Mouse (Mus musculus) heart, embryonic 14.5 days (tissue): Measurements from ENCODE around the gene Tlr5. TPM values are rescaled to one million over a fixed set of nuclear protein-coding genes. Genes with fewer than 3 reads are reported as not detected.
A peak's percentile ranks its signal among the peaks of the same experiment; 100 is the strongest.

ENCODE experiments used
- ATAC-seq: fragments of 200-750 bp; cut with Nextera tagmentation; 2 replicates; pipeline ENCODE4 v1.8.0; 2017; ENCODE audit warnings: low read depth, moderate TSS enrichment; ENCODE audit not compliant: insufficient number of reproducible peaks, insufficient read depth, low FRiP score
- H3K27ac ChIP-seq, 2 experiments: fragments of 200-500 bp in 1 of 2; fragments of 300-500 bp in 1 of 2; sonication (generic) in 1 of 2; replicated peaks in 1 of 2; 2 replicates each; pipeline ENCODE4 v1.5.1; 2012 to 2014; ENCODE audit warnings: low read depth in 2 of 2, low read length in 2 of 2, control low read depth in 1 of 2, mild to moderate bottlenecking in 1 of 2, mixed read lengths in 1 of 2; ENCODE audit not compliant: control insufficient read depth in 1 of 2, insufficient read depth in 1 of 2
- H3K27me3 ChIP-seq: fragments of 300-500 bp; sonication (generic); 2 replicates; pipeline ENCODE4 v1.6.1; 2014; ENCODE audit warnings: mild to moderate bottlenecking, low read length, control low read depth; ENCODE audit not compliant: control insufficient read depth, insufficient read depth
- H3K36me3 ChIP-seq: fragments of 300-500 bp; sonication (generic); 2 replicates; pipeline ENCODE4 v1.6.1; 2014; ENCODE audit warnings: mild to moderate bottlenecking, control low read depth, low read length, mixed read lengths; ENCODE audit not compliant: control insufficient read depth, insufficient read depth
- H3K4me1 ChIP-seq, 2 experiments: fragments of 200-500 bp in 1 of 2; fragments of 300-500 bp in 1 of 2; sonication (generic) in 1 of 2; 2 replicates each; pipeline ENCODE4 v1.6.1; 2012 to 2014; ENCODE audit warnings: low read length in 2 of 2, control low read depth in 1 of 2, mixed read lengths in 1 of 2; ENCODE audit not compliant: control insufficient read depth in 2 of 2, insufficient read depth in 2 of 2
- H3K4me2 ChIP-seq: fragments of 300-500 bp; sonication (generic); 2 replicates; pipeline ENCODE4 v1.6.1; 2014; ENCODE audit warnings: mild to moderate bottlenecking, low read length
- H3K4me3 ChIP-seq, 2 experiments: fragments of 200-500 bp in 1 of 2; fragments of 300-500 bp in 1 of 2; sonication (generic) in 1 of 2; 2 replicates each; pipeline ENCODE4 v1.5.1; 2012 to 2014; ENCODE audit warnings: low read length in 2 of 2, mild to moderate bottlenecking in 2 of 2, control low read depth in 1 of 2, low read depth in 1 of 2, moderate library complexity in 1 of 2; ENCODE audit not compliant: control insufficient read depth in 1 of 2, insufficient read depth in 1 of 2
- H3K9ac ChIP-seq: fragments of 300-500 bp; sonication (generic); 2 replicates; pipeline ENCODE4 v1.6.1; 2014; ENCODE audit warnings: mild to moderate bottlenecking, low read length
- H3K9me3 ChIP-seq: fragments of 300-500 bp; sonication (generic); 2 replicates; pipeline ENCODE4 v1.6.1; 2016; ENCODE audit warnings: low read length, control low read depth; ENCODE audit not compliant: control insufficient read depth
- WGBS: fragments of 180-500 bp; shearing (Covaris S2); extraction: QIAGEN DNeasy Blood & Tissue Kit; methylation state at CpG from one replicate; pipeline ENCODE4 v1.1.7; 2014; 5-methylcytosine and 5-hydroxymethylcytosine counted together
- polyA plus RNA-seq: library from polyadenylated mRNA; unstranded; fragments of >200 nt; fragmentation: Nextera tagmentation; extraction: Ambion mirVana; gene quantifications from 2 replicates; pipeline ENCODE4 v1.2.1, GENCODE M21; 2014

Tlr5 gene
- 3.1 and 4.2 TPM in 2 replicates for polyA plus RNA-seq

- peak; percentile 37; the same call in 1 of the 2 replicates for ATAC-seq
- H3K36me3 ChIP-seq: no peaks in the 10 kb centered on the region
- peak within 1 kb of the TSS; percentile 63 for H3K4me2 ChIP-seq
- H3K9me3 ChIP-seq: no peaks in the 10 kb centered on the region
- peak within 1 kb of the TSS; percentile 80 to 89 for H3K27ac ChIP-seq
- no peaks in the 10 kb centered on the region for H3K27me3 ChIP-seq
- peaks cover 48 to 59% of the 10 kb centered on the region in 2 experiments for H3K4me1 ChIP-seq
- H3K9ac ChIP-seq: peak within 1 kb of the TSS; percentile 57
- H3K4me3 ChIP-seq: peak within 1 kb of the TSS; percentile 34 to 38
- WGBS: 8% methylated on average over 21 of the region's 21 CpGs
Observed at GRCm38 (mm10) chr1:182954287-182955046, at the start of gene Tlr5. Gene Tlr5, plus strand, starts transcription at chr1:182954788.

GRCm38 (mm10) chr1:182905669-182906068 lies 48.9 kb upstream of the Tlr5 start:
- no peak overlapping the region for H3K4me3 ChIP-seq
- H3K36me3 ChIP-seq: no peaks in the 10 kb centered on the region
- H3K4me1 ChIP-seq: peaks cover 16 to 33% of the 10 kb centered on the region in 2 experiments
- no peaks in the 10 kb centered on the region for H3K27me3 ChIP-seq
- H3K4me2 ChIP-seq: no peak overlapping the region
- H3K9me3 ChIP-seq: no peaks in the 10 kb centered on the region
- 9% methylated on average over 3 of the region's 3 CpGs for WGBS
- no peak overlapping the region for H3K9ac ChIP-seq
- peak overlapping the region; percentile 66 to 86 for H3K27ac ChIP-seq
- no peak for ATAC-seq

- Histone ChIP-seq H3K4me2 (peak overlapping the region; percentile 53), H3K9me3 (peaks cover 4% of the 10 kb centered on the region), H3K4me3 (no peak overlapping the region), H3K27me3 (no peaks in the 10 kb centered on the region), H3K27ac (peak overlapping the region; percentile 79 to 83), H3K36me3 (no peaks in the 10 kb centered on the region), H3K4me1 (peaks cover 18 to 38% of the 10 kb centered on the region in 2 experiments), H3K9ac (peak overlapping the region; percentile 50; the same call in 1 of the 2 replicates)
- peak; percentile 90 for ATAC-seq
- 13% methylated on average over 14 of the region's 14 CpGs for WGBS
Observed at GRCm38 (mm10) chr1:182908050-182909036, 46.2 kb upstream of the Tlr5 start.

- WGBS: 55% methylated on average over 3 of the region's 3 CpGs
- ATAC-seq: no peak
- Histone ChIP-seq H3K4me2 (no peak overlapping the region), H3K4me3 (no peak overlapping the region), H3K27ac (peak overlapping the region; percentile 34 to 79), H3K9ac (0 out of 2 replicates have a peak overlapping the region, but pooled peaks have one; percentile 42), H3K36me3 (no peaks in the 10 kb centered on the region), H3K27me3 (no peaks in the 10 kb centered on the region), H3K4me1 (peaks cover 18 to 38% of the 10 kb centered on the region in 2 experiments), H3K9me3 (peaks cover 4% of the 10 kb centered on the region)
Observed at GRCm38 (mm10) chr1:182909066-182909465, 45.5 kb upstream of the Tlr5 start.

- H3K27ac ChIP-seq: no peak overlapping the region
- no peaks in the 10 kb centered on the region for H3K27me3 ChIP-seq
- H3K4me2 ChIP-seq: no peak overlapping the region
- H3K4me3 ChIP-seq: no peak overlapping the region
- no peaks in the 10 kb centered on the region for H3K36me3 ChIP-seq
- 82% methylated on average over 5 of the region's 5 CpGs for WGBS
- no peak overlapping the region for H3K9ac ChIP-seq
- H3K4me1 ChIP-seq: peaks cover 18 to 38% of the 10 kb centered on the region in 2 experiments
- H3K9me3 ChIP-seq: peaks cover 4% of the 10 kb centered on the region
- no peak for ATAC-seq
Observed at GRCm38 (mm10) chr1:182909596-182909995, 45.0 kb upstream of the Tlr5 start.

- H3K27ac ChIP-seq: no peak overlapping the region
- peaks cover 12 to 19% of the 10 kb centered on the region in 2 experiments for H3K4me1 ChIP-seq
- H3K4me3 ChIP-seq: no peak overlapping the region
- WGBS: 42% methylated on average over 2 of the region's 2 CpGs
- H3K9me3 ChIP-seq: peaks cover 4% of the 10 kb centered on the region
- no peak overlapping the region for H3K4me2 ChIP-seq
- ATAC-seq: no peak
- H3K36me3 ChIP-seq: no peaks in the 10 kb centered on the region
- no peaks in the 10 kb centered on the region for H3K27me3 ChIP-seq
- H3K9ac ChIP-seq: no peak overlapping the region
Observed at GRCm38 (mm10) chr1:182912591-182912990, 42.0 kb upstream of the Tlr5 start.

GRCm38 (mm10) chr1:182914121-182914908 lies 40.3 kb upstream of the Tlr5 start:
- H3K4me1 ChIP-seq: 0 out of 4 replicates have a peak, but pooled peaks cover 2 to 4% of the 10 kb centered on the region in 2 experiments
- H3K27ac ChIP-seq: no peak overlapping the region
- H3K36me3 ChIP-seq: no peaks in the 10 kb centered on the region
- no peak for ATAC-seq
- 84% methylated on average over 4 of the region's 4 CpGs for WGBS
- H3K9ac ChIP-seq: no peak overlapping the region
- H3K4me3 ChIP-seq: no peak overlapping the region
- H3K9me3 ChIP-seq: peaks cover 4% of the 10 kb centered on the region
- H3K27me3 ChIP-seq: no peaks in the 10 kb centered on the region
- no peak overlapping the region for H3K4me2 ChIP-seq
